Mouse (Mus musculus) midbrain, postnatal 0 days (tissue): ENCODE measurements around the gene Fus. TPM values are rescaled to one million over a fixed set of nuclear protein-coding genes. Genes with fewer than 3 reads are reported as not detected.

Source experiments
- ATAC-seq: fragments of 200-750 bp; cut with Nextera tagmentation; 2 replicates; pipeline ENCODE4 v1.8.0; 2017; ENCODE audit warnings: moderate number of reproducible peaks, mild to moderate bottlenecking, moderate TSS enrichment, moderate library complexity; ENCODE audit not compliant: low FRiP score
- DNase-seq: peaks from one replicate; pipeline ENCODE4 v3.0.0-alpha.2; 2015; ENCODE audit warnings: low spot score
- H3K27ac ChIP-seq: fragments of 300-500 bp; sonication (generic); 2 replicates; pipeline ENCODE4 v1.5.1; 2014; ENCODE audit warnings: low read depth, mild to moderate bottlenecking, low read length, mixed read lengths
- H3K27me3 ChIP-seq: fragments of 300-500 bp; sonication (generic); 2 replicates; pipeline ENCODE4 v1.6.1; 2014; ENCODE audit warnings: low read length, control low read depth, mixed read lengths; ENCODE audit not compliant: insufficient read depth
- H3K36me3 ChIP-seq: fragments of 300-500 bp; sonication (generic); 2 replicates; pipeline ENCODE4 v1.6.1; 2014; ENCODE audit warnings: low read length, control low read depth, mixed read lengths; ENCODE audit not compliant: insufficient read depth
- H3K4me1 ChIP-seq: fragments of 300-500 bp; sonication (generic); 2 replicates; pipeline ENCODE4 v1.6.1; 2014; ENCODE audit warnings: mild to moderate bottlenecking, control low read depth, antibody characterized with exemption, low read length, mixed read lengths; ENCODE audit not compliant: insufficient read depth
- H3K4me2 ChIP-seq: fragments of 300-500 bp; sonication (generic); 2 replicates; pipeline ENCODE4 v1.6.1; 2014; ENCODE audit warnings: low read depth, mild to moderate bottlenecking, low read length, mixed read lengths; ENCODE audit not compliant: poor library complexity, severe bottlenecking
- H3K4me3 ChIP-seq: fragments of 300-500 bp; sonication (generic); 2 replicates; pipeline ENCODE4 v1.5.1; 2014; ENCODE audit warnings: low read depth, mild to moderate bottlenecking, low read length, moderate library complexity
- H3K9ac ChIP-seq: fragments of 300-500 bp; sonication (generic); replicated peaks from 2 replicates; pipeline ENCODE4 v1.6.1; 2014; ENCODE audit warnings: mild to moderate bottlenecking, low read length, moderate library complexity, mixed read lengths; ENCODE audit not compliant: poor library complexity, severe bottlenecking
- H3K9me3 ChIP-seq: fragments of 300-500 bp; sonication (generic); 2 replicates; pipeline ENCODE4 v1.6.1; 2016; ENCODE audit warnings: low read length, control low read depth
- CTCF ChIP-seq: IDR thresholded peaks from 2 replicates; pipeline ENCODE4 v1.5.1; 2016; ENCODE audit warnings: antibody characterized with exemption, mild to moderate bottlenecking
- WGBS: fragments of 180-500 bp; shearing (Covaris S2); extraction: QIAGEN DNeasy Blood & Tissue Kit; methylation state at CpG from one replicate; pipeline ENCODE4 v1.1.7; 2014; 5-methylcytosine and 5-hydroxymethylcytosine counted together
- polyA plus RNA-seq: library from polyadenylated mRNA; unstranded; fragments of >200 nt; fragmentation: Nextera tagmentation; extraction: Ambion mirVana; gene quantifications from 2 replicates; pipeline ENCODE4 v1.2.1, GENCODE M21; 2015
- total RNA-seq: library from RNA; depleted of rRNA; stranded (reverse); fragments of >200 nt; gene quantifications from 2 replicates; pipeline ENCODE4 v1.2.3, GENCODE M21; 2014

Fus gene
- total and polyA plus RNA-seq, 2 experiments from 2014 or later, result 29.3 to 244 TPM

- Histone ChIP-seq H3K9me3 (no peaks in the 10 kb centered on the region), H3K4me1 (no peaks in the 10 kb centered on the region), H3K4me3 (no peak within 1 kb of the TSS), H3K27ac (no peak within 1 kb of the TSS), H3K9ac (no peak within 1 kb of the TSS; the same call in 1 of the 2 replicates), H3K36me3 (peaks cover 13% of the 10 kb centered on the region; the same call in 1 of the 2 replicates), H3K27me3 (peaks cover 11% of the 10 kb centered on the region; the same call in 1 of the 2 replicates), H3K4me2 (0 out of 2 replicates have a peak within 1 kb of the TSS, but pooled peaks have one; percentile 16)
- no peak for DNase-seq
- no peak for ATAC-seq
- no peak for TF ChIP-seq CTCF
- 23% methylated on average over 6 of the region's 6 CpGs for WGBS
These were observed 37.3 kb upstream of the Fus start, which contains the start of gene Prss8 for GRCm38 (mm10) chr7:127929923-127930322. TSS of gene Prss8 (minus strand) at chr7:127930104.

- TF ChIP-seq CTCF, result no peak
- DNase-seq (no peak), ATAC-seq (no peak)
- H3K36me3 ChIP-seq, result peaks cover 8% of the 10 kb centered on the region; the same call in 1 of the 2 replicates
- no peak overlapping the region for H3K4me3 ChIP-seq
- no peak overlapping the region for H3K4me2 ChIP-seq
- H3K4me1 ChIP-seq, result no peaks in the 10 kb centered on the region
- H3K27me3 ChIP-seq, result peaks cover 11% of the 10 kb centered on the region; the same call in 1 of the 2 replicates
- H3K9ac ChIP-seq, result no peak overlapping the region
- H3K9me3 ChIP-seq, result no peaks in the 10 kb centered on the region
- H3K27ac ChIP-seq, result no peak overlapping the region
- WGBS, result 78% methylated on average over 5 of the region's 5 CpGs
These were observed 36.6 kb upstream of the Fus start for GRCm38 (mm10) chr7:127930636-127931035.

GRCm38 (mm10) chr7:127931351-127932135 is 35.7 kb upstream of the Fus start:
- peaks cover 5% of the 10 kb centered on the region; the same call in 1 of the 2 replicates for H3K4me1 ChIP-seq
- H3K4me3 ChIP-seq, result no peak overlapping the region
- H3K27me3 ChIP-seq, result peaks cover 11% of the 10 kb centered on the region; the same call in 1 of the 2 replicates
- H3K4me2 ChIP-seq, result no peak overlapping the region
- whole genome bisulfite sequencing, result 36% methylated on average over 13 of the region's 13 CpGs
- no peak for TF ChIP-seq CTCF
- H3K9me3 ChIP-seq, result no peaks in the 10 kb centered on the region
- 0 out of 2 replicates have a peak overlapping the region, but pooled peaks have one; percentile 2 for H3K9ac ChIP-seq
- ATAC-seq (no peak), DNase-seq (no peak)
- 0 out of 2 replicates have a peak, but pooled peaks cover 5% of the 10 kb centered on the region for H3K36me3 ChIP-seq
- H3K27ac ChIP-seq, result no peak overlapping the region

- Histone ChIP-seq H3K36me3 (no peaks in the 10 kb centered on the region), H3K27me3 (peaks cover 11% of the 10 kb centered on the region; the same call in 1 of the 2 replicates), H3K27ac (no peak overlapping the region), H3K9me3 (no peaks in the 10 kb centered on the region), H3K4me2 (no peak overlapping the region), H3K4me3 (no peak overlapping the region), H3K9ac (no peak overlapping the region), H3K4me1 (peaks cover 5% of the 10 kb centered on the region; the same call in 1 of the 2 replicates)
- ATAC-seq (no peak), DNase-seq (no peak)
- WGBS, result 22% methylated on average over 13 of the region's 13 CpGs
- no peak for TF ChIP-seq CTCF
These were observed 34.8 kb upstream of the Fus start for GRCm38 (mm10) chr7:127932273-127933031.

GRCm38 (mm10) chr7:127934075-127934474 is 33.2 kb upstream of the Fus start:
- Histone ChIP-seq H3K4me2 (no peak overlapping the region), H3K36me3 (no peaks in the 10 kb centered on the region), H3K9me3 (no peaks in the 10 kb centered on the region), H3K9ac (no peak overlapping the region), H3K27me3 (peaks cover 8% of the 10 kb centered on the region; the same call in 1 of the 2 replicates), H3K4me3 (no peak overlapping the region), H3K4me1 (peaks cover 5% of the 10 kb centered on the region; the same call in 1 of the 2 replicates), H3K27ac (no peak overlapping the region)
- DNase-seq (no peak), ATAC-seq (no peak)
- 82% methylated on average over 5 of the region's 5 CpGs for WGBS
- TF ChIP-seq CTCF, result no peak
